Mouse (Mus musculus) ES-E14 (cell line): Measurements from ENCODE around the gene 2510039O18Rik.

Experiments
- CHD2 ChIP-seq: IDR thresholded peaks from 2 replicates; pipeline ENCODE4 v1.6.1; 2014; ENCODE audit warnings: mild to moderate bottlenecking, low read depth, low read length, inconsistent platforms
- HCFC1 ChIP-seq: IDR thresholded peaks from 2 replicates; pipeline ENCODE4 v1.6.1; 2012; ENCODE audit warnings: low read length, inconsistent platforms, borderline replicate concordance; ENCODE audit not compliant: insufficient read depth
- ZC3H11A ChIP-seq: IDR thresholded peaks from 2 replicates; pipeline ENCODE4 v1.6.1; 2012; ENCODE audit warnings: low read depth, mild to moderate bottlenecking, inconsistent platforms, low read length, borderline replicate concordance
- ZNF384 ChIP-seq: IDR thresholded peaks from 2 replicates; pipeline ENCODE4 v1.6.1; 2012; ENCODE audit warnings: low read depth, low read length, inconsistent platforms

- TF ChIP-seq HCFC1 (no peak), ZC3H11A (no peak), CHD2 (no peak), ZNF384 (no peak)
Observed at GRCm38 (mm10) chr4:147909486-147909885, 31.2 kb upstream of the 2510039O18Rik start.
